Mouse (Mus musculus) 416B (cell line): ENCODE measurements around the gene Tmeff2.

Experiments
- DNase-seq: peaks from one replicate; pipeline ENCODE4 v3.0.0; 2011; ENCODE audit warnings: low read depth

Tmeff2 gene

DNA sequence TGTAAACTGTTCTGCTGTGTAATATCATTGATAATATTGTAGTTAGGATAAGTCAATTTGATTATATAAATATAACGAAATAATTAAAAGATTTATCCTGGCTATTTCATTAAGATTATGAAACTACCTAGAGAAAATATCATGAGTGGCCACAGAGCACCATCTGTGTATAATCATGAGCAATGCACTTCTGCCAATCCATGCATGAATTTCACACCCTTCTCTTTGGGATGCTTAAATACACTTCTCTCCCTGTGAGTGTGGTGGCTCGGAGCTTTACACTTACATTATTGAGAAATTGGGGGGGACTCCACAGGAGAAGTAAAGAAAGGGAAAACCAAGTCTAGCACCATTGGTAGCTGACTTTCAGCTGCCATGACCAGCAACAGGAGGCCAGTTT, 206.9 kb downstream of the Tmeff2 start:
- DNase-seq, result no peak

DNA sequence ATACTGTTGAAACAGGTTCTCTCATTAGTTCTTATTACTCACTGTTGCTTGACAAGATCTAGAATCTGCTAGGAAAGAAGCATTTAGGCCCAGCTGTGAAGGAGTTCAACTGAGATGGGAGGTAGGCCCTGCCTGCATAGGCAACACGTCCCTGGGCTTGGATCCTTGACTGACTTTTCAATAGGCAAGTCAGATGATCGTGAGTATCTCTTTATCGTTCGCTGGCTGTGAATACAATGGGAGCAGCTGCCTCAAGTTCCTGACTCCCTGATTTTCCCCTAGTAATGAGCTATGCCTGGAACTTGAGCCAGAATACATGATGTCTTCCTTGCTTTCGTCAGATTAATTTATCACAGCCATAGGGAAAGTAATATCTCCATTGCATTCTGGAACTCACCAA, 214.3 kb downstream of the Tmeff2 start:
- no peak for DNase-seq

GRCm38 (mm10) chr1:51115761-51116160, 215.3 kb downstream of the Tmeff2 start:
- no peak for DNase-seq

DNA sequence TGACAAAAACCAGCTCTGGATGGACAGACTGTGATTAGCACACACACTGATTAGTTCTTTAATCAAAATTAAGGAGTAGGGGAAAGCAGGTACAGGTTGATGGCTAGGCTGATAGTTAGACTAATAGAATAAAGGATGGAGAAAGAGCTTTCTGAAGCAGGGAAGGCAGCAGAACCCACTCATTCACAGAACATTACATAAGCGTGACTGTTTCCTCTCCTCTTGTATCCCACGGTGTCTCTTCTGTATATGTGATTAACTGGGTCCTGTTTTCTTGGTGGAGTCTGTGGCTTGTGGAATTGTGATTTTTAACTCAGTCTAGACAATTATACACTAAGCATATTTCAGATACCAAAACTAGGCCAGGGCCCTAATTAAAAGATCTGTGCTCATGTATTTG, 217.4 kb downstream of the Tmeff2 start:
- no peak for DNase-seq

DNA sequence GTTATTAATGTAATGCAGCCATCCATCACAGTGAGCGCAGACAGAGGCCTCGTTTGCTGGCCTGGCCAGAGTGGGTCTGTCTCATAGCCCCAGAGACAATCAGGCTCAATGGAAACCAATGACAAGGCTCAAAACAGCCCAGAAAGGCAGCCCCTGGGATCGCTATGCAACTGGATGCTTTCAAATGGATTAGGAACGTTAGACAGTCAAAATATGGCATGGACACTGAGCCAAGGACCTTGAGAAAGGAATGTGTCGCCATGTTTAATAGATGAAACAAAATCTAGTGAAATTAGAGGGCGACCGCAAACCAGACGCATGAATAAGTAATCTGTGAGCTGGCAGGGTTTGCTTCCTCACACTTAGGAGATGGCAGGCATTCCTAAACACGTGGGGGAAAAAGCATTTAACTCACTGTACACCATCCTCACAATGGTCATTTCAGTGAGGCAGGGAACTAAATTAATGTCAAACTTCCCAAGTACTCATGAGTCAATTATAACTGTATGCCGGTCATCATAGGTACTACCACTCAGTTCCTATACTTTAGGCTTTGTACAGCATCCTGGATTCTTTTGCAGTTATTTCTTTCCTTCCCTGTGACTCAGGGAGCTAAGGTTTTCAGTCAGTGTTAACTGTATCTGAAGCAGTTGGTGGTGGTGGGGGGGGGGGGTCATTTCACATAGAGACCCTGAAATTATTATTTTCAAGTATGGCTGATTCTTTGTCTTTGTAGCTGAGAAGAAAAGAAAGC, 225.4 kb downstream of the Tmeff2 start:
- DNase-seq, result no peak

- DNase-seq, result no peak
Measured at GRCm38 (mm10) chr1:51126425-51126765, 225.9 kb downstream of the Tmeff2 start.

DNA sequence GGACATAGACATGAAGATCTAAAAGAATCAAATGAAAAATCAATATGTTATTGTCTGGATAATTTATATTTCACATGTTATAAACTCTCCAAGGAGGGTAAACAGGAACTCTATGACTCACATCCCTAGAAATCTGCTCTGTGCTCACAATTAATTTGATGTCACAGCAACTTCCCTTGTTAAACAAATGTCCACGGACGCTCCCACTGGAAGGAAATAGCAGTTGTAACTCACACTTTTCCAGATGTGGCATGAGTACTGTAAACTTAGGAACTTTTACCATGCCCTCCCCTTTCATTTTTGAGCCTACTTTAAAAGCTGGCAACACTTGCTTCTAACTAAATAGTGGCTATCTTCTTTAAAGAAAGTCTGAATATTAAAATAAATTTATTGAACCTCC, 236.3 kb downstream of the Tmeff2 start:
- no peak for DNase-seq

DNA sequence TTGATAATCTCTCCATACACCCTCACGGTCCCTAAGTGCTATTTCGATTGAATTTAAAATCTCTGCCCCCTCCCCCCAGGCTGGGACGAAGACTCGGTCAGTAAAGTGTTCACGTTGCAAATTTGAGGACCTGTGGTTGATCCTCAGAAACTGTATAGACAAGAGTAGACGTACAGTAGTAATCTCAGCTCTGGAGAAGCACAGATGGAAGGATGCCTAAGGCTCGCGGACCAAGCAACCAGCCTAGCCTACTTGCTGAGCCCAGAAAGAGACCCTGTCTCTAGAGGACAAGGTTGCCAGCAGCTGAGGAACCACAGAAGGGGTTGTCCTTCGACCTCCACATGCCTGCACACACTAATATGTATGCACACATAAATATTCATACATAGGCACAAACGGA, 239.2 kb downstream of the Tmeff2 start:
- no peak for DNase-seq

DNA sequence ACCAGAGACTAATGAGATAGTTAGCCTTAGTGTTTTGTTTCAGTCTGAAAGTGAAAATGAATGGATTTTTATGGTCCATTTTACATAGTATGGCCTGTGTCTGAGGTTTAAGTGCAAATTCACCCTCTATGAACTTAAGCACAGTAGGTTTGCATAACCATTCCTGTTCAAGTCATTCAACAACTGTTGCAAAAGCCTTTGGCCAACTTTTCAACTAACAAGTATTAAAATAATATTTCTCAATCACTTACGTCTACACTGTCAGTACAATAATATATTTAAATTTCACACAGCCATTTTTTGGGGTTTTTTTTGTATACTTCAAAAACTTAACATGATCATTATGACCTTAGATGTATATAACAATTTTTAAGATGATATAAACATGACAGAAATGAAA, 240.9 kb downstream of the Tmeff2 start:
- DNase-seq, result no peak

GRCm38 (mm10) chr1:51142729-51143128, 242.3 kb downstream of the Tmeff2 start:
- no peak for DNase-seq

- DNase-seq, result no peak
Measured at GRCm38 (mm10) chr1:51145693-51146092, 245.2 kb downstream of the Tmeff2 start.

- DNase-seq, result no peak
Measured at GRCm38 (mm10) chr1:51148481-51149137, 248.2 kb downstream of the Tmeff2 start.

DNA sequence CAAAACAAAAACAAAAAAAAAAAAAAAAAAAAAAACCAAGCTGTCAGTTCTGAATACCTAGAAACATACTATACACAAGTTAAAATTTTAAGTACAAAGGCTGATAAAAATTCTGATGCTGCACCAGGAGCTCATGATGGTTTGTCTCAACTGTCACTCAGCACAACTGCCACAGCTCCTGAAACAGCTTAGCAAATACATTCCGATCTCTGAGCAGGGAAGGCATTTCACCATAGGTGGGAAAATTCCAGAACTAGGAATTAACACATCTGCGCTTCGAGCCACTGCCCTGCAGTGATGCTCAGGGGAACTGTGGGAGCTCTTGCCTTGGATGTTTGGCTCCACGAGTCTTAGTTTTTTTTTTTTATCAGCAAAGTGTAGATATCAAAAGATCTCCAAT, 249.0 kb downstream of the Tmeff2 start:
- no peak for DNase-seq

- no peak for DNase-seq
Measured at GRCm38 (mm10) chr1:51149890-51150289, 249.4 kb downstream of the Tmeff2 start.

DNA sequence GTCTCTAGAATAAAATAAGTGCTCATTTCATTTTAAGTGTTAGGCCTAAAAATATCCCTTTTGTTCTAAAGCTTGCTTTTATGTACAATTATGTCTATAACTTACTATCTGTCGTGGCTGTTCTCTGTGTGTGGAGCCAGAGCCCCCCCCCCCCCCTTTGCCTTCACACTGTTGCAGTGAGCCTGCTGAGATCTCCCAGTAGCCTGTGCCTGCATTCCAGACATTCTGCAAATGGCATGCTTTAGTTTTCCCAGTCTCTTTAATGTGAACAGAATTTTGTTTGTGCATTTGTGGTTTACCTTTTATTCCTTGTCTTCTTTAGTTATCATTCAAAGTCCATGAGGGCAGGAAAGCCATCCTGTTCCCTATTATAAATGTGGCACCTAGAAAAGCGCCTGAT, 251.6 kb downstream of the Tmeff2 start:
- DNase-seq, result no peak

- DNase-seq, result no peak
Measured at GRCm38 (mm10) chr1:51152856-51153255, 252.4 kb downstream of the Tmeff2 start.

GRCm38 (mm10) chr1:51184276-51184675, 283.8 kb downstream of the Tmeff2 start:
- no peak for DNase-seq

GRCm38 (mm10) chr1:51189008-51189407, 288.6 kb downstream of the Tmeff2 start:
- no peak for DNase-seq

DNA sequence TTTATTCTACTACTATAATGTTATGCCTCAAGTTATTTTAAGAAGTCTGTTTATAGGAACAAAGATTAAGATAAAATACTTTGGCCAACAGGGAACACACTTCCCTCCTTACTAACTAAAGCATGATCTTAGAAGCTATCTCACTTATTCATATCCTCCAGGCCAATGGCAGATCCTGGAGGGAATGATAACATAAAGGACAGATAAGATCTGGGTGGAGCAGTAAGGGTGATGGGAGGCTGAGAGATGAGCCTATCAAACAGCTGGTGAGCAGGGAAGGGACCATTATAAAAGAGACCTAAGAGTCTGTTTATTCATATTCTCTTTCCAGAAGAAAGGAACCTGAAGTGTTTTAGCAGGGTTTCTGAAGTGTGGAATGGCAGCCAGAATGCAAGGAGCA, 290.8 kb downstream of the Tmeff2 start:
- no peak for DNase-seq

DNA sequence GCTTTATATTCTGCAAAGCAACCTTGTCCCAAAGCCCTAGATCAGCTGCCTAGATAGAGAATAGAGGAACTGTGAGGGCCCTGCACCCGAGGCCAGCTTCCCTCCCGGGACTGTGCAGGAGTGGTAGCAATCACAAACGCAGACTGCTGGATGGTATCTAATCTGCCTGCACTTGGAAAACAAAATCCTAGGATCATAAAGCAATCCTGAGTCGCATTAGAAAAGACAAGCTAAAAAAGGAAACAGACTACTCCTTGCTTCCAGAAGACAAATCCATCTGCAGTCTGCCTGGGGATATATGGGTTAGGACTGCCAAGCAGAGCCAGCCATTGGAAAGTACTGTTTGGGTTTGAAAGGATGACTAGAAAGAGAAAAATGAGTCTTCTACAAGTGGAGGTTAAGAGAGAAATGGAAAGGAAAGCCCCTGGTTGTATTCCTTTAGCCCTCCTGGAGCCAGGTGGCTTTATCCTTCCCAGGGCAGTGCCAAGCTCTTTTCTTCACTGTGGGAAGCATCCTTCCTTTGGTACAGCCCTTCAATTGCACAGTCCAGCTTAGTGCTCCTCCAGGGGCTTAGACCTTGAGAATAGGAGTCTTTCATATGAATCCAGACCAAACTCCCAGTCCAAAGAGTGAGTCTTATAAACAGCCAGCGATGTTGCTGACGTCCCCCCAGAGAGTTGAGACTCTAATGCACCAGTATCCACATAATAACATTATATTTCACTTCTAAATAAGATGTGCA, 291.6 kb downstream of the Tmeff2 start:
- DNase-seq, result no peak

DNA sequence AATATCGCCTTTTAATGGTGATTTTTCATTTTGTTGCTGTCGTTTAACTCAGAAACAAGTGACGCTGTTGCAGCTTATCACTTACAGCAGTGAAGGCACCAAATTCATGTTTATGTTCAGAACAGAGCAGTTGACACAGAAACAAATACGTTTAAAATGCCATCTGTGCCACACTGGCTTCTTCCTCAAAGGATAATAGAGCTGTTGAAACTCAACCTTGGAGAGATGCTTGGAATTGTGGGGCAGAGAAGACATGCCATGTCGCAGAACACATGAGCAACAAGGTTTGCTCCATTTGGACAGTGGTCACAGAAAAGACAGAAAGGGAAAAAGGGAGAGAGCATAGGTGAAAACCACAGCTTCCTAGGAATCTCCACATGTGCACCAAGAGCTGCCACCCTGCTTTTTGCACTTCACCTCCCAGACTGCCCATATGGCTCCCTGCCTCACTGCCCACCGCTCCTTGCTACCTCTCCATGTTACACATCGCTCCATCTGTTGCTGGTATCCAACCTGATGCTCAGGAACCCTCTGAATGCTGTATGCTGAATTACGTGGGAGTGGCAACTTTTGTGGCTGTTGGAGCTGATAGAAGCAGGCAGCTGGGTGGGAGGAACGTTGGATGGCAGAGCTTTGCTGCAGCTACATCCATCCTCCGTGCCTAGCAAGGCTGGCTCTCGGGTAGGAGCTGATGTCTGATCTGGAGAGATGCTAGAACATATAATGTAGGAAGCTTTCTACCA, 298.8 kb downstream of the Tmeff2 start:
- DNase-seq, result no peak

DNA sequence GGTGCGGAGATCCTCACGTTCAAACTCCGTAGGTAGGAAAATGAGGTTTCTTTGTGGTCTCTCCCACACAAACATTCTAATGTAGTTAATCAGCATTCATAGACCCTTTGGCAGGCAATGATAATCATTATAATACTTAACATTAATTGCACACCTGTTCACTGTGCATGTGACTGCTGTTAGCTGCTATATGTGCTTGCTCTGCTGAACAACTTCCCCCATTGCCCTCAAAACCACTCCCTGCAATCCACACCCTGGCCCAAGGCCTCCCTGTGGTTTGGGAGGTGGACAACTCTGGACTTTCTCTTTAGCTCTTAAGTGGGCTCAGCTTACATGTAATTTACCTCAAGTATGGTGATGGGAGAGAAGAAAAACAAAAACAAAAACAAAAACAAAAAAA, 299.5 kb downstream of the Tmeff2 start:
- DNase-seq, result no peak

DNA sequence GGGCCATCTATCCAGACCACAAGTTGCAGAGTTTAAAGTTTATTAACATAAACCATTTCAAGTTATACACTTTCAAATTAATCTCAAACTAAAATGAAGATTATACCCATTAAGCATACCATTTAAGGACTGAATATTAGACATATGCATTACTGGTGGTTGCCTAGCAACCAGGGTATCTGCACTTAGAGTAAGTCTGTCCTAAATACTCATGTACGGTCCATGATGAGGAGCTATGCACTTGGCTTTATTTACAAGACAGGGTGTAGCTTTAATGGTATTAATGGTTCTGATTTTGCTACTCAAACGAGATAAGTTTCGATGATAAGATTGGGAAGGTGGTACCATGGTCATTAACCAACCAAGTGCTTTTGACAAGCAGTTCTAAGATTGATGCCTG, 315.2 kb downstream of the Tmeff2 start:
- DNase-seq, result no peak
